Mouse (Mus musculus) layer of hippocampus, postnatal 10 days (tissue): ENCODE measurements around the gene Timm10. TPM values are rescaled to one million over a fixed set of nuclear protein-coding genes. Genes with fewer than 3 reads are reported as not detected.

Experiments used
- DNase-seq, 2 experiments: peaks; one replicate each; pipeline ENCODE4 v3.0.0; 2021; ENCODE audit warnings: low spot score in 2 of 2
- total RNA-seq, 2 experiments: library from RNA; stranded (reverse); gene quantifications; 2 replicates each; pipeline ENCODE4 v1.2.3; 2021

Timm10 gene
- total RNA-seq, 2 experiments from 2014 or later: 58.7 to 64.2 TPM

DNA sequence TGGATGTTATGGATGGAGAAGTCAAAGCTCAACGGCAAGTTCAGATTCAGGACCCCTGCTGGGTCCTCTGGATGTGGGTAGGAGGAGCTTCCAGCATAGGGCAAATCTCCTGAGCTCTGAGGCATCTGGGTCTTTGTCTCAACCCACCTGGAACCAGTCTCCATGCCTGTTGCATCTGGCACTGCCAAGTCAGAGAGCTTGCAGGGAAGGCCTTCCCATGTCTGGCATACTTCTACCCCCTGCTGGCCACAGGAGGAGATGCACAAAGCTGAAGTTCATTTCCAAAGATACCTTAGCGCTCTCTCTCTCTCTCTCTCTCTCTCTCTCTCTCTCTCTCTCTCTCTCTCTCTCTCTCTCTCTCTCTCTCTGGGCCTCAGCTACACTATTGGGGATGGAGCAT lies 28.9 kb downstream of the Timm10 start:
- DNase-seq: peak; percentile 58 to 69

DNA sequence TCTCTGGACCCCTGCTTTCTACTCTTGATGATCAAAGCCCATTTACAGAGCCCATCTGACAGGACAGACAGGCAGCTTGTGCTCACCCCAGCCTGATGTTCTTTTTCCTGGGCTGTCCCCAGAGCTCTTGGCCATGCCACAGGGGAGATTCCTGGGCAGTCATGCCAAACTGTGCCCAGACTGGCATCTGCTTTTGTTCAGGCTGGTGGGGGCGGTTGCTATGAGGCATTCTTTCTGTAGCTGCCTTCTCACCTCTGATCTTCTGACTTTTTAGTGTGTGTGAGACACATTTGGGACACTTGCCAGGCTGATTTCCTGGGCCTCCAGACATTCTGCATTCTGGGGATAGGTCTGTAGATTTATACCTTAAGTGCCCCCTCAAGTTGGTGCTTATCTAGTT lies 31.8 kb downstream of the Timm10 start:
- no peak for DNase-seq

DNA sequence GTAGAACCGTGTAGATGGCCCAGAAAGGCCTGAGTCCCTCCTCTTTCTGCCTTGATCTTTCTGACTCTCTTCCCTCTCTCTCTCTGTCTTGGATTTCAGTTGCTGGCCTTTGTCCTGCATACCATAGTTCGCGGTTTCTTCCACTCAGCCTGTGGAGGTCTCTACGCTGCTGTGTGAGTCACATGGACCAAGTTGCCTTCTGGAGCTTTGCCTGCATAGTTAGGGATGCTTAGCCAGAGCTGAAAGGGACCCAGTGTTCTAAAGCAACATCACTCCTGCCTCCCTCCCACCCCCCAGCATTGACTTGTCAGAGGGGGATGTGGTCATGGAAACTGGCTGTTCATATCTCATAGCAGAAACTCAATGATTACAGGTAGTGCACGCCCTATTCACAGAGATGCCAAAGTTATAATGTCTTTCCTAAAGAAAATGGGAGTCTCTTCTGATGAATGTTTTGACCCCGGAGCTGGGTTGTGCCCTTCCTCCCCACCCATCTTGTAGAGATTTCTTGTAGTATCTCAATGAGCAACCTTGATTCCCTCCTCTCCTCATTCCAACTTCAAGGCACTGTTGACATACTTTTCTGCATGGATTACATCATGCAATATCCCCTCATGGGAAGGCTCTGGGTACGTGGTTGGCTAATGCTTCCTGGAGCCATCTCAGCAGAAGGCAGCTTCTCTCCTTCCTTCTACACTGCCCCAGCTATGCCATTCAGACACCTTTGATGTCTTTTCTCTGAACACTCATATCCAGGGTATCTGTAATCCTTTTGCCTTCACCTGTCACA lies 33.4 kb downstream of the Timm10 start:
- DNase-seq: no peak

GRCm38 (mm10) chr2:84861430-84861829 lies 34.6 kb downstream of the Timm10 start:
- no peak for DNase-seq

- DNase-seq: no peak
Measured at GRCm38 (mm10) chr2:84862231-84862630, 35.4 kb downstream of the Timm10 start.

- DNase-seq: peak; percentile 91 to 92
Measured at GRCm38 (mm10) chr2:84865616-84866571, 39.1 kb downstream of the Timm10 start.

DNA sequence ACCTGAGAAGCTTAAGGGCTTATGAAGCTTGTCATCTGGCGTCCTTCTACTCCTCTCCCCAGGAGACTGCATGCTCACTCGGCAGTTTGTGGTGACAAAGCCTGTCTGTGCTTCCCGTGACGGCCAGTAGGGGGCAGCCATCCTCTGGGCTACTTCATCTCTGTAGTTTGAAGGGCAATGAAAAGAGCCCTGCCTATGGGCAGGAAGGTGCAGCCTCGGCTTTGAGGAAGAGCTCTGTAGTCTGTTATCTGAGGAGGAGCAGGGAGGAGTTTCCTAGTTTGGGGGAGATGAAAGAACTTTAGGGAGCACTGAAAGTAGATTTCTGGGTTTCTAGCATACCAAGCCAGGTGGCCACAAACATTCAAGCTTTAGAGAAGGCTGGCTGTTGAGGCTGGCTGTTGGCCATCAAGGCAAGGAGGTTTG lies 41.7 kb downstream of the Timm10 start:
- peak; percentile 89 to 90 for DNase-seq

- peak in 1 of 2 experiments; percentile 57 for DNase-seq
Measured at GRCm38 (mm10) chr2:84868977-84869376, 42.2 kb downstream of the Timm10 start.

DNA sequence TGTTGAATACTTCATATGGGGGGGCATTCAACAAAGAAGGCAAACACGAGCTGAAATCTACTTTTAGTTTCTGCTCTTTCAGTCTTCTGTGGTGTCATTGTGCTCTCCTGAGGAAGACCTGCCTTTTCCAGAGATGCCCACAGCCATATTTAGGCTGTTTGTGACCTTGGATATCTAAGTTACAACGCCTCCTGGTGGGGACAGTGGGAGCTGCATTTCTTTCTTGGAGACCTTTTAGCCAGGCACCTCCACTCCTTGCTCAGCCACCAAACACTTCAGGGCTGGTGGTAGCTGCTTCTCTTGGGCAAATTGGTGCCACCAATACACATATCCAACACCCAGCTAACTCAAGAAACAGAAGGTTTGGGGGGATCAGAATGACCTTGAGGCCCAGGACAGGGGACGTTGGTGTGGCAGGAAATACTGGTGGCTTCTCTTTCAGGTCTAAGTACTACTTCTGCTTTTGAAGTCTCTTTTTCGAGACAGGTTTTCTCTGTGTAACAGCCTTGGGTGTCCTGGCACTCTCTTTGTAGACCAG lies 43.9 kb downstream of the Timm10 start:
- DNase-seq: no peak

DNA sequence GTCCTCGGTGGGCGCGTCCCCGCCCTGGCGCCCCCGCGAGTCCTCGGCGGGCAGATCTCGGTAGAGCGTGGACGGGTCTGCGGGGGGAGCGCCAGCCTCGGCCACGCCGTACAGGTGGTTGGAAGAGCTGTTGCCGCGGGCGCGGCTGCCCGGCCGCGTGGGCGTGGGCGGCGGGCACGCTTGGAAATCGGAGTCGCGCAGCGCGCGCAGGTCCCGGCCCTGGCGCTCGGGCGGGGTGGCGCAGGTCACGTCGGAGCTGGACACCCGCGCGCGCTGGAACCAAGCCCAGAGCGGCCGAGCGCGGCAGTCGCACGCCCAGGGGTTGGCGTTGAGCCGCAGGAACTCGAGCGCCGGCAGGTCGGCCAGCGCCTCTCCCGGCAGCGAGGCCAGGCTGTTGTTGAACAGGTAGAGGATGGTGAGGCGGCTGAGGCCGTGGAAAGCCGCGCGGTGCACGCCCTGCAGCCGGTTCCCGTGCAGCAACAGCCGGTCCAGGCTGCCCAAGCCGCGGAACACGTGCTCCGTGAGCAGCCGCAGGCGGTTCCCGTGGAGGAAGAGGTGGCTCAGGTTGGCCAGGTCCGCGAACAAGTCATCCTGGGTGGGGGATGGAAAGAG lies 45.4 kb downstream of the Timm10 start:
- no peak for DNase-seq

- no peak for DNase-seq
Measured at GRCm38 (mm10) chr2:84875842-84876241, 49.0 kb downstream of the Timm10 start.

Other genes with a start within 250 kb of the Timm10 start
- gene Ctnnd1, start 176.2 kb upstream of the Timm10 start, total RNA-seq: 10 to 100 TPM; 62.2 to 63.7 TPM
- gene Btbd18, start 167.9 kb upstream of the Timm10 start, total RNA-seq: not detected
- gene Selenoh, start 156.2 kb upstream of the Timm10 start, total RNA-seq: 10 to 100 TPM; 58.8 to 67.6 TPM
- 1 to 10 TPM; 4.1 to 4.8 TPM for gene Gm28635, start 149.0 kb upstream of the Timm10 start, total RNA-seq
- gene Med19, start 148.6 kb upstream of the Timm10 start, total RNA-seq: 10 to 100 TPM; 33.0 to 38.8 TPM
- 100 to 1,000 TPM; 180 to 184 TPM for gene Tmx2, start 147.9 kb upstream of the Timm10 start, total RNA-seq
- gene Zdhhc5, start 111.8 kb upstream of the Timm10 start, total RNA-seq: 10 to 100 TPM; 34.3 to 34.4 TPM
- 1 to 10 TPM; 7.4 to 9.5 TPM for gene Clp1, start 99.6 kb upstream of the Timm10 start, total RNA-seq
- 10 to 100 TPM; 19.7 to 19.9 TPM for gene Ypel4, start 92.9 kb upstream of the Timm10 start, total RNA-seq
- 1 to 10 TPM; 5.4 to 6.3 TPM for gene Gm19426, start 83.3 kb upstream of the Timm10 start, total RNA-seq
- gene Serping1, start 51.6 kb upstream of the Timm10 start, total RNA-seq: 10 to 100 TPM in 1 of 2 experiments, 1 to 10 TPM in 1; 9.6 to 10.1 TPM
- gene Ube2l6, start 28.2 kb upstream of the Timm10 start, total RNA-seq: 1 to 10 TPM; 7.9 to 8.5 TPM
- not detected for gene Smtnl1, start 4.3 kb upstream of the Timm10 start, total RNA-seq
- under 1 TPM; 0.27 to 0.75 TPM for gene Slc43a1, start 11.9 kb downstream of the Timm10 start, total RNA-seq
- gene Rtn4rl2, start 59.7 kb downstream of the Timm10 start, total RNA-seq: 100 to 1,000 TPM; 108 to 116 TPM
- gene Slc43a3, start 109.6 kb downstream of the Timm10 start, total RNA-seq: 1 to 10 TPM; 2.4 to 5.3 TPM
- not detected for gene Prg2, start 153.5 kb downstream of the Timm10 start, total RNA-seq
- gene Prg3, start 161.2 kb downstream of the Timm10 start, total RNA-seq: not detected
- gene Ssrp1, start 210.2 kb downstream of the Timm10 start, total RNA-seq: 100 to 1,000 TPM; 110 to 122 TPM
- 1 to 10 TPM; 2.0 to 2.1 TPM for gene P2rx3, start 210.5 kb downstream of the Timm10 start, total RNA-seq
- 100 to 1,000 TPM; 112 to 130 TPM for gene Tnks1bp1, start 221.0 kb downstream of the Timm10 start, total RNA-seq